Mouse (Mus musculus) heart, embryonic 13.5 days (tissue): ENCODE data around the gene Dtymk. TPM values are rescaled to one million over a fixed set of nuclear protein-coding genes. Genes with fewer than 3 reads are reported as not detected.

Experiments
- polyA plus RNA-seq: library from polyadenylated mRNA; unstranded; fragments of >200 nt; fragmentation: Nextera tagmentation; extraction: Ambion mirVana; gene quantifications from 2 replicates; pipeline ENCODE4 v1.2.1, GENCODE M21; 2015

Dtymk gene
- polyA plus RNA-seq, 1 experiment from 2014 or later, result 154 TPM

Other genes with a start within 250 kb of the Dtymk start
- gene Stk25, start 143.3 kb downstream of the Dtymk start, polyA plus RNA-seq, result 132 and 138 TPM in 2 replicates
- 40.2 and 51.6 TPM in 2 replicates for gene Bok, start 116.3 kb downstream of the Dtymk start, polyA plus RNA-seq
- 51.0 and 58.6 TPM in 2 replicates for gene Atg4b, start 50.4 kb downstream of the Dtymk start, polyA plus RNA-seq
- gene Thap4, start 47.1 kb downstream of the Dtymk start, polyA plus RNA-seq, result 50.8 and 54.4 TPM in 2 replicates
- gene Ing5, start 2.0 kb upstream of the Dtymk start, polyA plus RNA-seq, result 12.2 and 12.5 TPM in 2 replicates
- 12.5 and 13.0 TPM in 2 replicates for gene D2hgdh, start 23.0 kb upstream of the Dtymk start, polyA plus RNA-seq
- 0.15 TPM in 1 of 2 replicates, not detected in the other for gene Gal3st2, start 59.4 kb upstream of the Dtymk start, polyA plus RNA-seq
- not detected in 2 replicates for gene Gal3st2b, start 116.4 kb upstream of the Dtymk start, polyA plus RNA-seq
- not detected in 2 replicates for gene Gal3st2c, start 188.6 kb upstream of the Dtymk start, polyA plus RNA-seq
- 0.09 TPM in 1 of 2 replicates, not detected in the other for gene Neu4, start 218.5 kb upstream of the Dtymk start, polyA plus RNA-seq